Mouse (Mus musculus): ENCODE measurements around the gene Btbd19.

GRCm38 (mm10) chr4:117136034-117136433 is 10.5 kb upstream of the Btbd19 start:
- TF ChIP-seq POLR2A (IDR thresholded peaks at IDR 0.05; ENCODE audit: low read depth, low read length) = peak; percentile 43; the same call in 1 of the 2 replicates
- no peak for TF ChIP-seq CTCF (IDR thresholded peaks at IDR 0.05; ENCODE audit: extremely low read depth, insufficient read length, insufficient replicate concordance, low read depth, low read length)
